Mouse (Mus musculus): Measurements from ENCODE around the gene Gabrg2.

Gabrg2 gene

GRCm38 (mm10) chr11:42000190-42001098 lies at the start of gene Gabrg2:
Gene Gabrg2 (minus strand): TSS chr11:42000857.
- no peak for DNase-seq (ENCODE audit: low spot score in 2 of 2)

- DNase-seq (ENCODE audit: low spot score in 2 of 2), result no peak
Measured at GRCm38 (mm10) chr11:42048201-42048600, 47.5 kb upstream of the Gabrg2 start.

GRCm38 (mm10) chr11:41999468-41999881 lies 1.2 kb downstream of the Gabrg2 start:
- no peak for DNase-seq (ENCODE audit: low spot score in 2 of 2)

- DNase-seq (ENCODE audit: low spot score in 2 of 2), result no peak
Measured at GRCm38 (mm10) chr11:41980152-41980551, 20.5 kb downstream of the Gabrg2 start.

- no peak for DNase-seq (ENCODE audit: low spot score in 2 of 2)
Measured at GRCm38 (mm10) chr11:41968595-41968994, 32.1 kb downstream of the Gabrg2 start.

GRCm38 (mm10) chr11:41962706-41963105 lies 38.0 kb downstream of the Gabrg2 start:
- no peak for DNase-seq (ENCODE audit: low spot score in 2 of 2)

- no peak for DNase-seq (ENCODE audit: low spot score in 2 of 2)
Measured at GRCm38 (mm10) chr11:41953550-41953949, 47.1 kb downstream of the Gabrg2 start.

- no peak for DNase-seq (ENCODE audit: low spot score in 2 of 2)
Measured at GRCm38 (mm10) chr11:41951898-41952297, 48.8 kb downstream of the Gabrg2 start.

GRCm38 (mm10) chr11:41945471-41945870 lies 55.2 kb downstream of the Gabrg2 start:
- no peak for DNase-seq (ENCODE audit: low spot score in 2 of 2)

GRCm38 (mm10) chr11:41937979-41938378 lies 62.7 kb downstream of the Gabrg2 start:
- DNase-seq (ENCODE audit: low spot score in 2 of 2), result no peak

GRCm38 (mm10) chr11:41918864-41919263 lies 81.8 kb downstream of the Gabrg2 start:
- DNase-seq (ENCODE audit: low spot score in 2 of 2), result no peak

GRCm38 (mm10) chr11:41914066-41914465 lies 86.6 kb downstream of the Gabrg2 start:
- no peak for DNase-seq (ENCODE audit: low spot score in 2 of 2)

GRCm38 (mm10) chr11:41903661-41904060 lies 97.0 kb downstream of the Gabrg2 start:
- no peak for DNase-seq (ENCODE audit: low spot score in 2 of 2)
